Mouse (Mus musculus) erythroid progenitor cell, adult 5-6 weeks (primary cell): ENCODE measurements around the gene Sept5. TPM values are rescaled to one million over a fixed set of nuclear protein-coding genes. Genes with fewer than 3 reads are reported as not detected.

Source experiments
- ATAC-seq: replicated peaks from 2 replicates; pipeline ENCODE4 v1.8.0; 2016; ENCODE audit warnings: moderate number of reproducible peaks, mild to moderate bottlenecking, moderate TSS enrichment, inconsistent platforms; ENCODE audit not compliant: poor library complexity, low FRiP score, severe bottlenecking
- total RNA-seq, 2 experiments: library from RNA; stranded (forward) in 1 of 2; stranded (reverse) in 1 of 2; fragments of 150-400 nt in 1 of 2; fragments of 186-747, 209-891 nt in 1 of 2; gene quantifications; 2 replicates each; pipeline versions ENCODE4 v1.2.3 to v1.2.4; 2015 to 2017; ENCODE audit warnings: low replicate concordance in 2 of 2

Gene Sept5
- total RNA-seq, 2 experiments from 2014 or later, result 2.1 TPM; not detected in 1

- no peak for ATAC-seq
These were observed 42.7 kb downstream of the Sept5 start for GRCm38 (mm10) chr16:18586906-18587546.

DNA sequence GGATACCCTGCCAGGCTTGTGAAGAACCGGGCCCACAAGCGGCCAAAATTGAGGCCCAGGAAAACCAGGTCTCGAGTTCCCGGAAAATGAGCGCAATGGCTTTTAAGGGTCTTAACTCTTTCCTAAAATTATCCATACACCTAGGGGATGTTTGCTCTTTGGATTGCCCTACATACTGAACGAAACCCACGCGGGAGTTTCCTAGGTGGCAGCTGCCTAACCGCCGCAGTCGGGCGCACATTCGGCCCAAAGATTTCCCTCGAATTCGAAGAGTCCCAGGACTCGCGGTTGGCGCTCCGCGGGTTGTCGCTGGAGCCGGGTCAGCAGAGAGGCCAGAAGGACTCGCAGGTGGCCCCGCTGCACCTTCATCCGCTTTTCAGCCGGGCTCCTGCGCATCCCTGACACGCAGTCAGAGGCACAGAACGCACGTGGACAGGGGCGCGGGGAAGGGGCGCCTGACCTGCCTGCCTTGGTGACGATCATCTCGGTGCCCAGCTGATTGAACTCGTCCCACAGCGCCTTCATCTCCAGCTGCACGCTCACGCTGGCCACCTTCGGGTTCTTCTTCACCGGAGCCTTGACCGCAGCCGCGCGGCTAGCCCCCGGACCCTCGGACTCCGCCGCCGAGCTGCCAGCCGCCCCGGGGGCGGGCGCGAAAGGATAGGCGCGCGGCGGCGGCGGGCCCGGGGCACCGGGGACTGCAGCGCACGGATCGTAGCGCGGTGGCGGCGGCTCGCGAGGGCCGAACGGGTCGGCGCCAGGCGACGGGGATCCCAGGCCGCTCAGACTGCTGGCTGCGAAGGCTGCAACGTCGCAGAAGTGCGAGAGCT lies 43.5 kb downstream of the Sept5 start:
- ATAC-seq, result no peak

- ATAC-seq, result no peak
These were observed 44.1 kb downstream of the Sept5 start for GRCm38 (mm10) chr16:18585676-18586075.

DNA sequence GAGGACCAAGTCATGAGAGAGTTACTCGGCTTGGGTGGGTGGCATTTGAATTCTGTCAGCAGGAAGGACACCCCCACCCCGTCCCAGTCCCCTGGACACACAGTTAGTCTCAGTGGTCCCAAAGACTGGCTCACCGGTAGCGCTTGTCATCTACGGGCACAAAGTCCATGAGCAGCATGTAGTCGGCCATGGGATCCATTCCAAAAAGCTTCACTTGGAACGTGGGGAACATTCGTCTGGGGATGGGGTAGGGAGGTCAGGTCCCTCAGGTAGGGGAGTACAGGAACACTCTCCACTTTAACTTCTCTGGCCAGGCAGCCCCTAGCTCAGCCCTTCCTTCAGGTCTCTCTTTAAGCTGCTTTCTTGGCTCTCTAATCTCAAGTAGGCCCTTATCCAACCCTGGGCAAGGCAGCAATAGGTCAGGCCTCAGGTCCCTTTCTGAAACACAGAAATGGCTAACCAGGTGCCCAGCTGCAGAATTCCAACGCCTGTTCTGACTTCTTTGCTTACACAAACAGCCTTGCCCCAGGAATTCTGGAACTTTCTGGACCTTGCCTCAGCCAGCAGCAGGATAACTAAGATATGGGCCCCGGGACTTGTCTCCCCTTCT lies 44.7 kb downstream of the Sept5 start:
- ATAC-seq, result no peak

- ATAC-seq, result no peak
These were observed 45.9 kb downstream of the Sept5 start for GRCm38 (mm10) chr16:18583673-18584357.

- ATAC-seq, result no peak
These were observed 46.6 kb downstream of the Sept5 start for GRCm38 (mm10) chr16:18583169-18583568.

- ATAC-seq, result no peak
These were observed 47.2 kb downstream of the Sept5 start for GRCm38 (mm10) chr16:18582426-18583148.

GRCm38 (mm10) chr16:18581623-18582205 lies 48.0 kb downstream of the Sept5 start:
- no peak for ATAC-seq

GRCm38 (mm10) chr16:18581050-18581622 lies 48.6 kb downstream of the Sept5 start:
- ATAC-seq, result no peak

DNA sequence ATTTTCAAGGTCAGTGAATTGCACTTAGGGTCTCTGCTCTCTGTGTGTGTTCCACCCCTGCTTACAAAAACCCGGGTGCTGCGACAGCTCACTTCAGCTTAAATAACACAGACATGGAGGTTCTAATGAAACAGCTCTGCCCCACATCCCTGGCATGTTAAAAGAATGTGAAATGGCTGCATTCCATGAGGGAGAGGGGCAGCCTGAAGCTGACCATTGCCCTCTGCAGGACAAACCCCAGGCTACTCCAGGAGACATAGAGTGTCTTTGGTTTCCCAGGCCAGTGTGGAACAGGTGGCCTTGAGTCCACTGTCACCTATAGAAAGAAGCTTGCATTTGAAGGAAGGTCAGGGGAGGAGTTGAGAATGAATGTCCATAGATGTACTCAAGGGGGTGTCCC lies 49.4 kb downstream of the Sept5 start:
- ATAC-seq, result no peak

GRCm38 (mm10) chr16:18577599-18578160 lies 52.1 kb downstream of the Sept5 start:
- no peak for ATAC-seq

DNA sequence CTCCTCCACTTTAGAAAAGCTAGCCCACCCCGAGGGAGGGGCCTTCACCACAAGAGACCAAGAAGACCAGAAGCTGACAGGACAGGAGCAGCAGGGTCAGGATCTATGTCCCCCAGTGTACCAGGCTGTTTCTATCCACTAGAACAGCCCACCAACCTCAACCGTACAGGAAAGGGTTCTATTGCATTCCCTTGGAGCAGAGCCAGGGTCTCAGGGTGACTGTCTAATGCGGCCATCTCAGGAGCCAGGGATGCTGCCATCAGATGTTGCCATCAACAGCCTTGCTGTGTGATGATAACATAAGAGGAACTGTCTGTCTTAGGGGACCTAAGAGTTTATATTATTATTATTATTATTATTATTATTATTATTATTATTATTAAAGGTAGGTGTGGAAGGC lies 52.7 kb downstream of the Sept5 start:
- no peak for ATAC-seq

DNA sequence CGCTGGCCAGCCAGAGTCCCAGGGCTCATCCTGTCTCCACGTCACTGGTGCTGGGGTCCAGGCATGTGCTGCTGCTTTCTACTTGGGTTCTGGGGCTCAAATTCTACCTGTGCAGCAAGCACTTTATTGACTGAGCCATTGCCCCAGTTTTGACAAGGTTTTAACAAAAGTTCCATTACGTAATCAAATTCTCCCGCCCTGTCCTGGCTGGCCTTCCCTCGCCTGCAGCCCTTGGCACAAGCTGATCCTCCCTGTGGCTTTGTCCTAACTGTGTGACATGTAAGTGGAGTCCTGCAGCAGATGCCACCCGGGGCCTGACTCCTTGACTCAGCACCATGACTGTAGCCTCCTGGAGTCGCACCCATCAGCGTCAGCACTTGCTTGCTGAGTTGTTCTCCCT lies 55.6 kb downstream of the Sept5 start:
- ATAC-seq, result no peak

Other genes with a start within 250 kb of the Sept5 start
- 117 and 217 TPM in 2 replicates for gene Txnrd2, start 203.6 kb downstream of the Sept5 start, total RNA-seq (2015; ENCODE audit: low replicate concordance)
- gene Txnrd2, start 203.6 kb downstream of the Sept5 start, total RNA-seq (2017; ENCODE audit: low replicate concordance), result 138 and 221 TPM in 2 replicates
- gene Comt, start 203.1 kb downstream of the Sept5 start, total RNA-seq (2015; ENCODE audit: low replicate concordance), result 129 and 131 TPM in 2 replicates
- 66.4 and 67.4 TPM in 2 replicates for gene Comt, start 203.1 kb downstream of the Sept5 start, total RNA-seq (2017; ENCODE audit: low replicate concordance)
- 17.2 and 18.7 TPM in 2 replicates for gene Gnb1l, start 131.2 kb downstream of the Sept5 start, total RNA-seq (2015; ENCODE audit: low replicate concordance)
- gene Gnb1l, start 131.2 kb downstream of the Sept5 start, total RNA-seq (2017; ENCODE audit: low replicate concordance), result 1.2 TPM in 1 of 2 replicates, not detected in the other
- 2.9 and 5.0 TPM in 2 replicates for gene Rtl10, start 131.1 kb downstream of the Sept5 start, total RNA-seq (2015; ENCODE audit: low replicate concordance)
- gene Rtl10, start 131.1 kb downstream of the Sept5 start, total RNA-seq (2017; ENCODE audit: low replicate concordance), result 1.0 and 3.0 TPM in 2 replicates
- gene Tbx1, start 39.3 kb downstream of the Sept5 start, total RNA-seq (2015; ENCODE audit: low replicate concordance), result not detected in 2 replicates
- not detected in 2 replicates for gene Tbx1, start 39.3 kb downstream of the Sept5 start, total RNA-seq (2017; ENCODE audit: low replicate concordance)
- 1.7 TPM in 1 of 2 replicates, not detected in the other for gene Gp1bb, start 7.6 kb downstream of the Sept5 start, total RNA-seq (2015; ENCODE audit: low replicate concordance)
- gene Gp1bb, start 7.6 kb downstream of the Sept5 start, total RNA-seq (2017; ENCODE audit: low replicate concordance), result 0.51 TPM in 1 of 2 replicates, not detected in the other
- 6.1 TPM in 1 of 2 replicates, not detected in the other for gene Gm49601, start 3.5 kb downstream of the Sept5 start, total RNA-seq (2015; ENCODE audit: low replicate concordance)
- gene Gm49601, start 3.5 kb downstream of the Sept5 start, total RNA-seq (2017; ENCODE audit: low replicate concordance), result 4.2 TPM in 1 of 2 replicates, not detected in the other
- gene Cldn5, start 146.9 kb upstream of the Sept5 start, total RNA-seq (2015; ENCODE audit: low replicate concordance), result not detected in 2 replicates
- gene Cldn5, start 146.9 kb upstream of the Sept5 start, total RNA-seq (2017; ENCODE audit: low replicate concordance), result not detected in 2 replicates
- 59.5 and 75.3 TPM in 2 replicates for gene Ufd1, start 181.8 kb upstream of the Sept5 start, total RNA-seq (2015; ENCODE audit: low replicate concordance)
- gene Ufd1, start 181.8 kb upstream of the Sept5 start, total RNA-seq (2017; ENCODE audit: low replicate concordance), result 87.2 and 92.1 TPM in 2 replicates
- 66.7 and 83.3 TPM in 2 replicates for gene Cdc45, start 182.0 kb upstream of the Sept5 start, total RNA-seq (2015; ENCODE audit: low replicate concordance)
- gene Cdc45, start 182.0 kb upstream of the Sept5 start, total RNA-seq (2017; ENCODE audit: low replicate concordance), result 61.0 and 72.0 TPM in 2 replicates
- gene 2510002D24Rik, start 206.6 kb upstream of the Sept5 start, total RNA-seq (2015; ENCODE audit: low replicate concordance), result 5.4 and 7.5 TPM in 2 replicates
- 3.9 TPM in 2 replicates for gene 2510002D24Rik, start 206.6 kb upstream of the Sept5 start, total RNA-seq (2017; ENCODE audit: low replicate concordance)
- not detected in 2 replicates for gene Gm28539, start 206.6 kb upstream of the Sept5 start, total RNA-seq (2015; ENCODE audit: low replicate concordance)
- 15.7 TPM in 1 of 2 replicates, not detected in the other for gene Gm28539, start 206.6 kb upstream of the Sept5 start, total RNA-seq (2017; ENCODE audit: low replicate concordance)
- gene Mrpl40, start 246.9 kb upstream of the Sept5 start, total RNA-seq (2015; ENCODE audit: low replicate concordance), result 55.1 and 86.4 TPM in 2 replicates
- gene Mrpl40, start 246.9 kb upstream of the Sept5 start, total RNA-seq (2017; ENCODE audit: low replicate concordance), result 34.3 and 39.0 TPM in 2 replicates
- 66.2 and 71.7 TPM in 2 replicates for gene Hira, start 247.1 kb upstream of the Sept5 start, total RNA-seq (2015; ENCODE audit: low replicate concordance)
- gene Hira, start 247.1 kb upstream of the Sept5 start, total RNA-seq (2017; ENCODE audit: low replicate concordance), result 18.5 and 36.7 TPM in 2 replicates